Comparison of ENCODE assay signal across 10 mouse cellular contexts in genomic region chr2:124089813-124090230, GRCm38 (mm10). TPM values are rescaled to one million over a fixed set of nuclear protein-coding genes. Genes with fewer than 3 reads are reported as not detected.
DNase-seq lines count a peak whose midpoint lies in the region; ATAC-seq and TF ChIP-seq lines count a peak whose summit lies in the region.
"Had no signal": no experiment of that assay in that cellular context is flagged by ENCODE, and none has a peak within 500 bp of the region (broad histone marks: within the 10 kb centered on the region; RNA-seq: fewer than 3 reads in every experiment).

Sema6d (plus strand) TSS chr2:124089969.

- peak within 1 kb of the TSS; percentile 40 for H3K9ac ChIP-seq in intestine, embryonic 15.5 days
- H3K9ac ChIP-seq in liver, adult 2 months (ENCODE audit: low read depth, low read length): no peak within 1 kb of the TSS; the same call in 1 of the 2 replicates
- peak within 1 kb of the TSS; percentile 75 for H3K9ac ChIP-seq in neural tube, embryonic 15.5 days (replicated peaks)

- H3K36me3 ChIP-seq in intestine, embryonic 15.5 days: no peaks in the 10 kb centered on the region
- H3K36me3 ChIP-seq in liver, adult 2 months (ENCODE audit: control insufficient read depth, insufficient read depth, low read length): no peaks in the 10 kb centered on the region
- H3K36me3 ChIP-seq in neural tube, embryonic 15.5 days: no peaks in the 10 kb centered on the region

- ATAC-seq in intestine, embryonic 15.5 days: peak; percentile 61
- peak; percentile 75 for ATAC-seq in neural tube, embryonic 15.5 days (ENCODE audit: low FRiP score)

- no peak within 1 kb of the TSS for H3K27ac ChIP-seq in intestine, embryonic 15.5 days
- no peak within 1 kb of the TSS for H3K27ac ChIP-seq in liver, adult 2 months (replicated peaks; ENCODE audit: insufficient read depth, low read depth, low read length)
- H3K27ac ChIP-seq in neural tube, embryonic 15.5 days (replicated peaks): peak within 1 kb of the TSS; percentile 82

- TF ChIP-seq POLR2A in brain, embryonic 14.5 days (IDR thresholded peaks at IDR 0.05; ENCODE audit: borderline replicate concordance, extremely low read depth, insufficient read depth, insufficient read length, poor library complexity, severe bottlenecking): no peak
- no peak for TF ChIP-seq POLR2A in liver, adult 2 months (IDR thresholded peaks at IDR 0.05; ENCODE audit: extremely low read depth, insufficient read depth, low read length)

- peak within 1 kb of the TSS; percentile 46 for H3K4me3 ChIP-seq in intestine, embryonic 15.5 days (replicated peaks)
- H3K4me3 ChIP-seq in liver, adult 2 months (ENCODE audit: insufficient read depth, low read depth, low read length): peak within 1 kb of the TSS; percentile 44
- peak within 1 kb of the TSS; percentile 65 for H3K4me3 ChIP-seq in neural tube, embryonic 15.5 days (replicated peaks)

- H3K4me2 ChIP-seq in intestine, embryonic 15.5 days (replicated peaks): peak within 1 kb of the TSS; percentile 96
- peak within 1 kb of the TSS; percentile 86 for H3K4me2 ChIP-seq in neural tube, embryonic 15.5 days

- H3K79me2 ChIP-seq in liver, adult 2 months (ENCODE audit: control insufficient read depth, insufficient read depth, low read length): no peaks in the 10 kb centered on the region

- H3K9me3 ChIP-seq in intestine, embryonic 15.5 days: no peaks in the 10 kb centered on the region
- no peaks in the 10 kb centered on the region for H3K9me3 ChIP-seq in neural tube, embryonic 15.5 days (replicated peaks)

- peaks cover 14% of the 10 kb centered on the region for H3K4me1 ChIP-seq in intestine, embryonic 15.5 days (replicated peaks)
- no peaks in the 10 kb centered on the region for H3K4me1 ChIP-seq in liver, adult 2 months (ENCODE audit: control insufficient read depth, insufficient read depth, low read length)
- peaks cover 6% of the 10 kb centered on the region for H3K4me1 ChIP-seq in neural tube, embryonic 15.5 days

- peak; percentile 3 for DNase-seq in cerebellum, adult 9-11 months
- no peak for DNase-seq in cerebellum, adult 11 months
- peak; percentile 54 for DNase-seq in brain, embryonic 14.5 days (ENCODE audit: low read depth)
- DNase-seq in frontal cortex, postnatal 14 days (ENCODE audit: low spot score in 2 of 2): peak; percentile 10 to 41
- DNase-seq in liver, adult 2 months (ENCODE audit: extremely low read depth, low read depth, low spot score): no peak
- DNase-seq in spleen, postnatal 36 days (ENCODE audit: low spot score in 2 of 2): no peak

- peaks cover 21% of the 10 kb centered on the region for H3K27me3 ChIP-seq in intestine, embryonic 15.5 days (replicated peaks)
- H3K27me3 ChIP-seq in liver, adult 2 months (ENCODE audit: control insufficient read depth, insufficient read depth, low read length): peaks cover 5% of the 10 kb centered on the region; the same call in 1 of the 2 replicates
- H3K27me3 ChIP-seq in neural tube, embryonic 15.5 days (replicated peaks): no peaks in the 10 kb centered on the region
- H3K27me3 ChIP-seq: CH12.LX had no signal

- 3% methylated on average over 29 of the region's 29 CpGs for WGBS in intestine, embryonic 15.5 days
- WGBS in liver, adult 2 months: 3% methylated on average over 28 of the region's 29 CpGs
- WGBS in neural tube, embryonic 15.5 days: 2% methylated on average over 29 of the region's 29 CpGs

- no peak for TF ChIP-seq CTCF in brain, embryonic 14.5 days (IDR thresholded peaks at IDR 0.05; ENCODE audit: borderline replicate concordance, extremely low read depth, insufficient read depth, insufficient read length)
- no peak for TF ChIP-seq CTCF in liver, adult 2 months (IDR thresholded peaks at IDR 0.05; ENCODE audit: low read depth, low read length)

RNA-seq across cellular contexts. Expression of gene Sema6d, which starts in this region (rescaled TPM):
- polyA plus RNA-seq in brain, embryonic 14.5 days (2012; rRNA removed): 26.6 and 45.4 TPM in 2 replicates
- 11.9 and 13.7 TPM in 2 replicates for polyA plus RNA-seq in intestine, embryonic 15.5 days (2015; fragmentation: Nextera tagmentation; extraction: Ambion mirVana)
- 8.5 and 11.1 TPM in 2 replicates for total RNA-seq in liver, adult 2 months (2014; rRNA removed)
- 2.9 and 3.9 TPM in 2 replicates for polyA plus RNA-seq in liver, adult 2 months (2012; rRNA removed)
- polyA plus RNA-seq in neural tube, embryonic 15.5 days (2015; fragmentation: Nextera tagmentation; extraction: Ambion mirVana): 43.2 and 50.4 TPM in 2 replicates
- total RNA-seq: CH12.LX; hematopoietic stem cell, adult 5-6 weeks had no signal

Comparison
In these comparisons a context has a peak if more than half of its experiments do, and no peak if none do; other contexts are left out.
1. DNase-seq: peak in cerebellum, adult 9-11 months (single experiment), brain, embryonic 14.5 days (single experiment) and frontal cortex, postnatal 14 days (2 of 2); none in cerebellum, adult 11 months (single experiment), liver, adult 2 months (single experiment) and spleen, postnatal 36 days (0 of 2).
2. Peak in every context shown above with its lines, with median percentiles within 50 percentile points of each other: H3K4me3 ChIP-seq.